Mouse (Mus musculus): Measurements from ENCODE around the gene Trim2. TPM values are rescaled to one million over a fixed set of nuclear protein-coding genes. Genes with fewer than 3 reads are reported as not detected.
A peak's percentile ranks its signal among the peaks of the same experiment; 100 is the strongest.

Gene Trim2
- polyA plus RNA-seq, 1 experiment: 0.53 TPM

GRCm38 (mm10) chr3:84305722-84306510 is 761 bp downstream of the Trim2 start:
- H3K27me3 ChIP-seq (ENCODE audit: control insufficient read depth, insufficient read depth, low read length): no peaks in the 10 kb centered on the region
- no peak overlapping the region for H3K4me3 ChIP-seq (ENCODE audit: control insufficient read depth, low read depth, low read length)

DNA sequence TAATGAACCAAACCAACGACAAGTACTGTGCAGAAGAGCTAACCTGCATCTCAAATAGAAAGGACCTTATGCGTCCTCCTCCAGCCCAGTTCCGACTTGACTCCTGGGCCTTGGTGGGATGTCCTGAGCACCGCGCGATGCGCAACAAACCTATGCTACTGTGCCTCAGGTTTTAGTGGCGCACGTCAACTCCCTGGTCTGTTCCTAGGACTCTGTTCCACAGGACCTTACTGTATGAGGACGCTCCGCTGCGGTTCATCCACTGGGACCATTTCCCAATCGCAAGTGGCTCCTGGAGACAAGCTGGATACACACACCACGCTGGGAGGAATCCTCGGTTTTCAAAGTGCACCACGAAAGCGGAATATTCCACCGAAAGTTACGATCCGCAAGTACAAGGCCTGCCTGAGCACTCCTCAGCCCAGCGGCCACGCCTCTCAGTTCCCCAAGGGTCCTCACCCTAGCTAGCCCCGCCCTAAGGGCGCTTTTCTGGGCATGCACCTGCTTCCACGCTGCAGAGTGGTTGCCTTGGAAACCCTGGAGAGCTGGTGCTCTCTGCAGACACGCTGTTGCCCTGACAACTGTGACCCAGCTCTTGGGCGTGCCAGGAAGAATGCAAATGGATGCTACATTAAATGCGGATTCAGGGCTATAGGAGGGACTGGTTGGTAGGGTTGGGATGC is 1.5 kb downstream of the Trim2 start:
- Histone ChIP-seq H3K4me3 (ENCODE audit: control insufficient read depth, low read depth, low read length) (peak overlapping the region; percentile 30), H3K4me1 (ENCODE audit: control insufficient read depth, insufficient read depth, low read length) (peaks cover 13% of the 10 kb centered on the region), H3K36me3 (ENCODE audit: control insufficient read depth, insufficient read depth, low read length) (no peaks in the 10 kb centered on the region), H3K27me3 (ENCODE audit: control insufficient read depth, insufficient read depth, low read length) (no peaks in the 10 kb centered on the region), H3K27ac (ENCODE audit: control insufficient read depth, insufficient read depth, low read depth, low read length) (no peak overlapping the region)
- TF ChIP-seq CTCF (IDR thresholded peaks at IDR 0.05; ENCODE audit: control insufficient read depth, insufficient read depth, insufficient replicate concordance, low read depth, low read length) (no peak), POLR2A (IDR thresholded peaks at IDR 0.05; ENCODE audit: control insufficient read depth, low read depth, low read length) (no peak)

More at GRCm38 (mm10) chr3:84305722-84306510, 761 bp downstream of the Trim2 start:
- no peak for TF ChIP-seq POLR2A (IDR thresholded peaks at IDR 0.05; ENCODE audit: control insufficient read depth, low read depth, low read length)
- TF ChIP-seq CTCF (IDR thresholded peaks at IDR 0.05; ENCODE audit: control insufficient read depth, insufficient read depth, insufficient replicate concordance, low read depth, low read length): no peak
- Histone ChIP-seq H3K36me3 (ENCODE audit: control insufficient read depth, insufficient read depth, low read length) (no peaks in the 10 kb centered on the region), H3K4me1 (ENCODE audit: control insufficient read depth, insufficient read depth, low read length) (peaks cover 13% of the 10 kb centered on the region), H3K27ac (ENCODE audit: control insufficient read depth, insufficient read depth, low read depth, low read length) (no peak overlapping the region)

DNA sequence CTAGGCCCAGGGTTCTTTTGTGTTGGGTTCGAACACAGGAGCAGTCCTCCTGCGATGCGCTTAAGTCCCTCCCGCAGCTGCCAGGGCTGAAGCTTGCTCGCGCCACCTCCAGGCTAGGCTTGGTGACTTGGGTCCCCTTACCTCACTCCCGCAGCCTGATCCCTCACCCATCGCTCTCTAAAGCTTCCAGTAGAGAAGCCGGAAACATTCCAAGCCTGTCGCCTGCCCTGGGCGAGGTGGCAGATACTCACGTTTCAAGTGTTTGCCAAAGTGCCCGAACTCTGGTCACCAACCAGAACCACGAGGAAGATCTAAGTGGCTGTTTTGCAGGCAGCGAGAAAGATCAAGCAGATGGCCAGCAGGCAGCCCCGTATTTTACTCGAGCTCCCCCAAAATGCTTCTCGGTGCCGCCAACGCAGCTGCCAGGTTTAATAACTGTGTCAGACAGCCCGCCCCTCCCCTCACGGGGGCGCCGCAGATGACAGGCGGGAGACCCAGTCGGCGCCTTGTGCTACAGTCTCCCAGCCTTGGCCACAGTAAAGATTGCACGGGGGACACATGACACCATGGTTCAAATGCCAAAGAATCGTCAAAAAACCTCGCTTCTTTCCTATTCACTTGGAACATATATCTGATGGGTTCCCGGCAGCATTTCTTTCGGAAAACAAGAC is 2.2 kb downstream of the Trim2 start:
- H3K27me3 ChIP-seq (ENCODE audit: control insufficient read depth, insufficient read depth, low read length): no peaks in the 10 kb centered on the region
- no peak overlapping the region for H3K27ac ChIP-seq (ENCODE audit: control insufficient read depth, insufficient read depth, low read depth, low read length)
- no peaks in the 10 kb centered on the region for H3K36me3 ChIP-seq (ENCODE audit: control insufficient read depth, insufficient read depth, low read length)
- H3K4me3 ChIP-seq (ENCODE audit: control insufficient read depth, low read depth, low read length): peak overlapping the region; percentile 11
- peaks cover 13% of the 10 kb centered on the region for H3K4me1 ChIP-seq (ENCODE audit: control insufficient read depth, insufficient read depth, low read length)
- no peak for TF ChIP-seq POLR2A (IDR thresholded peaks at IDR 0.05; ENCODE audit: control insufficient read depth, low read depth, low read length)
- TF ChIP-seq CTCF (IDR thresholded peaks at IDR 0.05; ENCODE audit: control insufficient read depth, insufficient read depth, insufficient replicate concordance, low read depth, low read length): no peak

GRCm38 (mm10) chr3:84303395-84303949 is 3.2 kb downstream of the Trim2 start:
- Histone ChIP-seq H3K4me1 (ENCODE audit: control insufficient read depth, insufficient read depth, low read length) (peaks cover 13% of the 10 kb centered on the region), H3K27me3 (ENCODE audit: control insufficient read depth, insufficient read depth, low read length) (no peaks in the 10 kb centered on the region), H3K36me3 (ENCODE audit: control insufficient read depth, insufficient read depth, low read length) (no peaks in the 10 kb centered on the region), H3K4me3 (ENCODE audit: control insufficient read depth, low read depth, low read length) (no peak overlapping the region), H3K27ac (ENCODE audit: control insufficient read depth, insufficient read depth, low read depth, low read length) (no peak overlapping the region)
- TF ChIP-seq CTCF (IDR thresholded peaks at IDR 0.05; ENCODE audit: control insufficient read depth, insufficient read depth, insufficient replicate concordance, low read depth, low read length): no peak
- TF ChIP-seq POLR2A (IDR thresholded peaks at IDR 0.05; ENCODE audit: control insufficient read depth, low read depth, low read length): no peak

DNA sequence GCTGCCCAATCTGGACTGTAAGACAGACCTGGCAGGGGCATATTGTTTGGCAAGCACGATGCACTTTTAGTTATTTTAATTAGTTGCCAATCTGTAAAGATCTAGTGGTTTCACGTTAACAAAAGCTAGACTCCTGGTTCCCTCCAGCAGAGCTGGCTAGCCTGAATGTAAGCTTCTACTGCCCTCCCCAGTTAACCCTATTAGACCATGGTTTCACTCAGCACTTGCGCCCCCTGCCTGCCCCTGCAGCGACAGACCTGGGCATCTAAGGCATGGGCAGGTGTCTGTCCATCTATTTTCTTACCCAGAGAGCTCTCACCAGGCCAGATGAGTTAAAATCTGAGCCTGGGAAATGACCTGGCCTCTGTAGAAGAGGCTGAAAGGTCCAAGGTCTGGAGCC is 4.4 kb downstream of the Trim2 start:
- Histone ChIP-seq H3K4me1 (ENCODE audit: control insufficient read depth, insufficient read depth, low read length) (peaks cover 13% of the 10 kb centered on the region), H3K27me3 (ENCODE audit: control insufficient read depth, insufficient read depth, low read length) (no peaks in the 10 kb centered on the region), H3K36me3 (ENCODE audit: control insufficient read depth, insufficient read depth, low read length) (no peaks in the 10 kb centered on the region), H3K27ac (ENCODE audit: control insufficient read depth, insufficient read depth, low read depth, low read length) (no peak overlapping the region), H3K4me3 (ENCODE audit: control insufficient read depth, low read depth, low read length) (no peak overlapping the region)
- TF ChIP-seq POLR2A (IDR thresholded peaks at IDR 0.05; ENCODE audit: control insufficient read depth, low read depth, low read length): no peak
- no peak for TF ChIP-seq CTCF (IDR thresholded peaks at IDR 0.05; ENCODE audit: control insufficient read depth, insufficient read depth, insufficient replicate concordance, low read depth, low read length)

DNA sequence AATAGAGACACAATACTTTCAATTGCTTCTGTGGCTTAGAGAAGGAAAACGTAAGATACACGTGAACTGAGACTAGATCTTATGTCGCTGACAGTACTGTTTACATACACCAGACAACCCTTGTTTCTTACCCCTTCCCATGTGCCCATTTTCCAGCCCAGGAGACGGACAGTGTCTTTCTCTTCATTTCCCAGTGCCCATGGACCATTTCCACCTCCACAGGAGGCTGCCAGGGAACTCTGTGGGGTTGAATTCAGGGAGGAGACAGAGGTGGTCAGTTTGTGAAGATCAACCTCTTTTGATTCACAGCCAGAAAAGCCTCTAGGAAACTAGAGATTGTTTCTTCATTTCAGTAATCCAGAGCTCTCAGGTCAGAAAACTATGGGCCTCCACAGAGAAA is 5.0 kb downstream of the Trim2 start:
- Histone ChIP-seq H3K27ac (ENCODE audit: control insufficient read depth, insufficient read depth, low read depth, low read length) (no peak overlapping the region), H3K27me3 (ENCODE audit: control insufficient read depth, insufficient read depth, low read length) (no peaks in the 10 kb centered on the region), H3K36me3 (ENCODE audit: control insufficient read depth, insufficient read depth, low read length) (no peaks in the 10 kb centered on the region), H3K4me3 (ENCODE audit: control insufficient read depth, low read depth, low read length) (no peak overlapping the region), H3K4me1 (ENCODE audit: control insufficient read depth, insufficient read depth, low read length) (peaks cover 13% of the 10 kb centered on the region)
- TF ChIP-seq CTCF (IDR thresholded peaks at IDR 0.05; ENCODE audit: control insufficient read depth, insufficient read depth, insufficient replicate concordance, low read depth, low read length): no peak
- TF ChIP-seq POLR2A (IDR thresholded peaks at IDR 0.05; ENCODE audit: control insufficient read depth, low read depth, low read length): no peak

DNA sequence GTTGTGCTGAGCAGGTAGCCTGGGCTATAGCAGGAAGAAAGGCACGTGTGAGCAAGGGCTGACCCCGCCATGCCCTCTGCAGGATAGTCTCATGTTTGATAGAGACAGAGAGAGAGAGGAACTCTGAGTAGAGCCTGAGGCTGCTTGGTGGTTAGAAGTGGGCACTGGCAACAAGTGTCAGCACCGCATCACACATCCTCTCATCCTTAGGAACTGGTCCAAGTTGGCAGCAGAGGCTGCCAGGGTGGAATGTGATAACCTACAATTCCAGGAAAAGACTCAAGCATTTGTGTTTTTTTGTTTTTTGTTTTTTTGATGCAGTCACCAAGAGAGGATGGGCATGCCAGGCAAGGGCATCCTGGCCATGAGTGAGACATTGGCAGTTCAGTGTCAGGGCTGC is 8.5 kb downstream of the Trim2 start:
- no peaks in the 10 kb centered on the region for H3K36me3 ChIP-seq (ENCODE audit: control insufficient read depth, insufficient read depth, low read length)
- H3K27me3 ChIP-seq (ENCODE audit: control insufficient read depth, insufficient read depth, low read length): no peaks in the 10 kb centered on the region
- TF ChIP-seq POLR2A (IDR thresholded peaks at IDR 0.05; ENCODE audit: control insufficient read depth, low read depth, low read length): no peak
- TF ChIP-seq CTCF (IDR thresholded peaks at IDR 0.05; ENCODE audit: control insufficient read depth, insufficient read depth, insufficient replicate concordance, low read depth, low read length): no peak
- H3K4me3 ChIP-seq (ENCODE audit: control insufficient read depth, low read depth, low read length): no peak overlapping the region
- no peaks in the 10 kb centered on the region for H3K4me1 ChIP-seq (ENCODE audit: control insufficient read depth, insufficient read depth, low read length)
- no peak overlapping the region for H3K27ac ChIP-seq (ENCODE audit: control insufficient read depth, insufficient read depth, low read depth, low read length)

Measured in testis, adult 2 months (tissue).